Mouse (Mus musculus) lung, postnatal 10 days (tissue): ENCODE measurements around the gene Kdm5c.
A peak's percentile ranks its signal among the peaks of the same experiment; 100 is the strongest.

Experiments
- DNase-seq: peaks from one replicate; pipeline ENCODE4 v3.0.0; 2021

Gene Kdm5c

DNA sequence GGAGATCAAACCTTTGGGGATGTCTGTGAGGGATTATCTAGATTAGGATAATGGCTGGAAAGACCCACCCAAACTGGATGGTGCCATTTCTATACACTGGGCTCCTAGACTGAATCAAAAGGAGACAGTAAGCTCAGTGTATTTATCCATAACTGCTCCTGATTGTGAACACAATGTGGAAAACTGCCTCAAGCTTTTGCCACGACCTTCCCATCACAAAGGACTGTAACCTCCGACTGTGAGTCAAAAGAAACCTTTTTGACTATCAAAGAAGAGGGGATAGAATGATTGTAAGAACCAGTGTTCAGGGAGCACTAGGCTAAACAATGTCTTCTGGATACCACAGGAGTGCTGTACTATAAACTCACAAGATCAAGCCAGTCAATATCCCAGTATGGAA, 73.4 kb downstream of the Kdm5c start:
- DNase-seq, result no peak

- DNase-seq, result no peak
Observed at GRCm38 (mm10) chrX:152307371-152307770, 74.6 kb downstream of the Kdm5c start.

GRCm38 (mm10) chrX:152307942-152308341, 75.1 kb downstream of the Kdm5c start:
- peak; percentile 28 for DNase-seq

GRCm38 (mm10) chrX:152320535-152320934, 87.7 kb downstream of the Kdm5c start:
- DNase-seq, result no peak

- no peak for DNase-seq
Observed at GRCm38 (mm10) chrX:152322776-152323175, 90.0 kb downstream of the Kdm5c start.

DNA sequence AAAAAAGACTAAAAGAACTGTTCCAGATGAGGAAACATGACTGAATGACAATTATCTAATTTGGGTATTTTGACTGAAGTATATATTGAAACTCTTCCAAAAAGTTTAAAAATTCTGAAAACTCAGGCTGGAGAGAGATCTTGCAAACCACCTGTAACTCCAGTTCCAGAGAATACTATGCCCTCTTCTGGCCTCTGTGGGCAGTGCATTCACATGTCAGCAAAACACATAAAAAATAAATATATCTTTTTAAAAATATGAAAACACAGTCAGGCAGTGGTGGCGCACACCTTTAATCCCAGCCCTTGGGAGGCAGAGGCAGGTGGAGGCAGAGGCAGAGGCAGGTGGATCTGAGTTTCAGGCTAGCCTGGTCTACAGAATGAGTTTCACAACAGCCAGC, 90.8 kb downstream of the Kdm5c start:
- DNase-seq, result no peak
